Mouse (Mus musculus) embryonic fibroblast, embryonic 13.5 days (primary cell): ENCODE measurements around the gene Sh3bp5l.

Source experiments
- CTCF ChIP-seq: IDR thresholded peaks from 2 replicates; pipeline ENCODE4 v1.5.1; 2011; ENCODE audit warnings: mild to moderate bottlenecking, control low read depth, low read length, moderate library complexity, borderline replicate concordance; ENCODE audit not compliant: insufficient read depth
- POLR2A ChIP-seq: IDR thresholded peaks from 2 replicates; pipeline ENCODE4 v1.6.1; 2011; ENCODE audit warnings: low read depth, mild to moderate bottlenecking, control low read depth, low read length, moderate library complexity

- TF ChIP-seq POLR2A = no peak
- TF ChIP-seq CTCF = no peak
Observed at GRCm38 (mm10) chr11:58377273-58377672, 46.7 kb downstream of the Sh3bp5l start.
